Mouse (Mus musculus) gonadal fat pad, adult 2 months (tissue): Measurements from ENCODE around the gene Fstl5. TPM values are rescaled to one million over a fixed set of nuclear protein-coding genes. Genes with fewer than 3 reads are reported as not detected.

Experiments
- DNase-seq: peaks from one replicate; pipeline ENCODE4 v3.0.0-alpha.2; 2012; ENCODE audit warnings: low read depth
- polyA plus RNA-seq: library from polyadenylated mRNA; depleted of rRNA; stranded (reverse); fragments of >200 nt; gene quantifications from 2 replicates; pipeline ENCODE4 v1.2.3, GENCODE M21; 2012; rRNA removed

Fstl5 gene
- polyA plus RNA-seq, 1 experiment = not detected

DNA sequence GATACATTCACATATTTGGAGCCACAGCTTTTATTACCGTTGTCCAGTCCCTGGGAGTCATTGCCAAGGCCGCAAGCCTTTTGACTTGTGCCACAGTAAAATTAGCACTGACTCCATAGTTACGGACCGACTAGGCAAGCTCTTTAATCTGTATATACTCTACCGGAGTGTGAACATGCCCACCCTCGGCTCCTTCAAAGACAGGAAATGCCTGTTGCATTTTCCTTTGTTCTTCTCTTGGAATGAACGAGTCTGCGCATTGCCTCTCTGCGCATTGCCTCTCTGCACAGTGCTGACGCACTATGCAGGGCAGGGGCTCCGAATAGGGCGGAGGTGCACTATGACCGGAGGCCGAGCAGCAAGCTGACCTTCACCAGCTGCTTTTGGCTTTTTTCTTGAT lies 434.7 kb downstream of the Fstl5 start:
- DNase-seq = no peak

DNA sequence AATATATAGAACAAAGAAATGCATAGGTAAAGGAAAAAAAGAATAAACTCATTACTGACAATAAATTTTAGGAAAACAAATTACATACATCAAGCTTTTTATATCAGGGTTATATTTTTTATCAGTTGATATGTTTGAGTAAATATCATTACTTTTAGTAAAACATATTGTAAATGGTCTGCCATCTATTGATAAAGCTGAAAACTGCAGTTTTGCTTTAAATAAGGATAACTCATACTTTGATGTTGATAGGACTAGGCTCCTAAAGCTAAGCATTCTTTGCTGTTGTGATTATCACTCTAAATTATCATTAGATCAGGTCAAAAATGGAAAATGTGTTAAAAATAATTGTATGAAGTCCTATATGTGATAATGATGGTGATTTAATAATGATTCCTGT lies 493.3 kb downstream of the Fstl5 start:
- DNase-seq = no peak

DNA sequence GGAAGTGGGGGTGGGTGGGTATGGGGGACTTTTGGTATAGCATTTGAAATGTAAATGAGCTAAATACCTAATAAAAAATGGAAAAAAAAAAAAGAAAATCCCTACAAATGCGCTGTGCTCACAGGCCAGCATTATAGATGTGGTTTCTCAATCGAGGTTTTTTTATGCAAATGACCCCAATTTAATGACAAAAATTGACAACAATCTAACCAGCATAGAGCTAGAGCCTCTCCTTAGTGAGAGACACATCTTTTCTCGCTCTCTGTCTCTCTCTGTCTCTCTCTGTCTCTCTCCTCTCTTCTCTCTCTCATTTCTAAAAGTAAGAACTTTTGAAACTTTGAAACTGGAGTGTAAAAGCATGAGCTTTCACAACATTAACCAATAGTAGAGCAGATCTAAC lies 498.4 kb downstream of the Fstl5 start:
- DNase-seq = no peak

DNA sequence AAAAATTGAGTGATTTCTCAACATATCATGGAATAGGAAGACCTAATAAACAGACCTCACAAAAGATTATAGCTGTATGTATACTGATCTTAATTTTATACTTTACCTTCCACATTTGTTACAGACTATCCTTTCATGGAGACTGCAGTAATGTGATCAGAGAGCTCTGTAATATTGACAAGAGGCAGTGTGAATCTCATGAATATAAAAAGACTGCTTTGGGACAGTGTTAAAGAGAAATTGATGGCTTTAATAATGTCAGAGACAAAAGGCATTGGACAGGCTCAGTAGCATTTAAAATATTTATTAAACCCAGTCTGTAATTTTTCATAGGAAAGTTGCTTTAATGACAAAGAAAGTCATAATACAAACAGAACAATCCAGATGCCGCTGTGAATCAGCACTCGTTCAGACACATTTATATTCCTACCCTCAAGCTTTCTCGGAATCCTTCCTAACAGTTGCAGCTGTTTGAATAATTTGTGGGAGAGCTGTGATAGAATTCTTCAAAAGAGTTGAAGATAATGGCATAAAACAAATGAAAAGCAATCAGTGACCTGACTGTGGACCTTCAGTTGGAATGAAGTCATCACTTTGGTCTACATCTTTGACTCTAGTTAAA lies 499.0 kb downstream of the Fstl5 start:
- DNase-seq = no peak

DNA sequence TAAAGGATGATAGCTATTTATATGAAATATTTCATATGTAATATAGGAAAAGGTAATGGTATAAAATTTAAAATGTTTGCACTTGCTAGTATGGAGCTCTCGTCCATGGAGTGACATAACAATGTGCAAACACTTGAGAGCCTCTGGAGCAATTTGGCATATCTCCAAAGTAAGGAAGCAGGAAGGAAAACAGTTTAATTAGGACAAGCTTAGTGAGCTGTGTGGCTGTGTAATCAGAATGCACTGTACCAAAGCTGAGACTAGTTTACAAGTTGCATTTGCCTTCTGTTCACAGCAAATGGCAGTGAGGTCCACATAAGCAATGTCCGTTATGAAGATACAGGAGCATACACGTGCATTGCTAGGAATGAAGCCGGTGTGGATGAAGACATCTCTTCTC lies 519.1 kb downstream of the Fstl5 start:
- no peak for DNase-seq

DNA sequence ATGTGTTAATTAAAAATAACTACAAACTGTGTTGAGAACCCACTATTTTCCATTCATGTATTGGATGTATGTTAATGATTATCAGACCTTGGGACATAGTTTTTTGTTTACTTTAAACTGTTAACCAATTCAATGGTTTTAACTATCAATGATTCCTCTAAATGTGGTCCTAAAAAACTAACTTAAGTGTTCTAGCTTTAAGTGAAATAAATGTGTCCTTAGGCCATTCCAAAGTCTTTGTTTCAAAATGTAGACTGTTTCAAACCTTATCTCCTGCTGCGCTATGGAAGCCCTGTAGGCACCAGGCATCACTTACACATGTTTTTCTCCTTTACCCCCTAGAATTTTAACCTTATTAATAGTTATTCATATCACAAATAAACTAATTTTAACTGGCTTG lies 546.0 kb downstream of the Fstl5 start:
- DNase-seq = no peak

DNA sequence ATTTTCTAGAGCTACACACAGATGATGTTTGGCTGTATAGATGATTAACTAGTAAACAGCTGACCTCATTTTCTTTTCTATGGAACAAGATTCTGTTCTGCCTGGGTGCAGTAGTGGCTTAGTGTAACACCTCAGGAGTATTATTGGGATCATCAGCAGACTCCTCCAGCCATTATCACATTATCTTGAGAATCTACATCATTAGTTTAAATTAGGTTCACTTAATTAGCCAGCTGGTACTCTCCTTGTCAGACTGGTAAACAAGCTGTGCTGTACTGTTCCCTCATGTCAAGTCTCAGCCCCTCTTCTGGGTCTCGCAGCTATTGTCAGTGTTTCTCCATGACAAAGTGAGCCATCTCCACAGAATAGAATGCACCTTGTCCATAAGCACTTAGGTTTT lies 580.2 kb downstream of the Fstl5 start:
- no peak for DNase-seq

DNA sequence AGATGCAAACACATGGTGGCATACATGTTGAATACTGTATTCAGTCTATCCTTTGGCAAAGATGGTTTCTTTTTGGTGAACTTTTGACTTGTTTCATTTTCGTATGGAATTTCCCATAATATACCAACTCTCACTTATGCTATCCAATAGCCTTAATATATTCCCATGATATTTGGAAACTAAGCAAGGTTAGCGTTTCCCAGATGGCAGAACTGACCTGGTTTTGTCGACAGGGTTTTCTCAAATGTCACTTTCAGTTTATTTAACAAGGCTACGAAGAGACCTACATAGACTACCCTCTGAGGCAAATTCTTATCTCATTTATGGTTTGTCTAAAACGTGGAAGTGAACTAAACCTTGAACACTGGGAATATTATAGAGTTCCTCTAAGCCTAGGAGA lies 596.8 kb downstream of the Fstl5 start:
- DNase-seq = no peak

DNA sequence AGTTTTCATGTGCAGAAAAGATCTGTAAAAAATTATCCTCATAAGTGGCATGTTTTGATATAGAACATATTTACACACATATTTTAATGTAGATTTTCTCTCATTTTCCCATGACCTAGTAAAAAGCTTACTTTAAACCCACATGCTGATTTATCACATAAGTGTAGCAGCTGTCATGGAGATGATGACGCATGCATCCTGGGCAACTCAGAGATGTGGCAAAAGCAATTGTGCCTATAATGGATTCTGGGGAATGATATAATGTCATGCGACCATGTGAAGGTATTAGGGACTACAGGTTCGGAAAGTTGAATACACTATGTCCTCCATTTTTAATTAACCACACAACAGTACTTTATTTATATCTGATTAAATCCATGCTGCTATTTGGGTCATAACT lies 601.9 kb downstream of the Fstl5 start:
- no peak for DNase-seq

DNA sequence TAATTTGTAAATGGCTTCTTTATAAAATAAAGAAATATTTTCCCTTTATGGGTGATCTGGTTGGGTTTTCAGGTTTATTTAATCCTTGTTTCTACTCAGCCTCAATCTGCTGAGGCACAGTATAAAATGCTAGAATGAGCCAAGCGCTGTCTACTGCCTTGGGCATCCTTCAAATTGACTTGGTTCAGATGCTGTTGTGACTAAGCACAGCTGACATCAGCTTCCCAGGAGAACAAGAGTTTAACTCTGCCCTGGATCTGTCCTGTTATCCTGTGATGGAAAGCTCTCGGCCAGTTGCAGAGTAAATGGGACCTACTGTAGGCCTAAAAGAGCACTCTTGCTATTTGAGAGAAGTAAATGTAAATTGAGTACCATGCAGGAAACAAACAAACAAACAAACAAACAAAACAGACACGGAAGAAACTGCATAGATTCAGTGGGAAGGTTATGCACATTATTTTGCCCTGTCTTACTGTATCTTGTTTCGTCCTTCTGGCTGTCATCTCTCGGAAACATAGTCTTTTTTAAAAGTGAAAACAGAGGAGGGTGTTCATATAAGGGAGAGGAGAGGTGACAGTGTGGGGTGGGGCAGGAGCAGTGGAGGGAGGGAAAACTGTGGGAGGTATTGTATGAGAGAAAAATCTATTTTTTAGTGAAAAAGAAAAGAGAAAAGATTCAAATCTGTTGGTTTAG lies 605.9 kb downstream of the Fstl5 start:
- DNase-seq = no peak

DNA sequence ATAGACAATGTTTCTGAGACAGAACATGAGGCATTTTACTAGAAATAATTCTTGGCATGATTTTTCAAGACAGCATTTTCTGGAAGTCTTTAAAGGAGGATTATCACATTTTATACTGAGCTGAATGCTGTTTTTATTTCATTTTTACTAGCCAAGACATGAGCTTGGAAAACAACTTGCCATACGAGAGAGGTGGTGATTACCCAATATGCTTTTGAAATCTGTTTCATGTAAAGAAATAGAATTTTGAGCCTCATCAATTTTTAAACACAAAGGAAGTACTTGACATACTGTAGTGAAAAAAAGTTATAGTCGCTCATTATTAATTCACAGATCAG lies 606.4 kb downstream of the Fstl5 start:
- DNase-seq = no peak

DNA sequence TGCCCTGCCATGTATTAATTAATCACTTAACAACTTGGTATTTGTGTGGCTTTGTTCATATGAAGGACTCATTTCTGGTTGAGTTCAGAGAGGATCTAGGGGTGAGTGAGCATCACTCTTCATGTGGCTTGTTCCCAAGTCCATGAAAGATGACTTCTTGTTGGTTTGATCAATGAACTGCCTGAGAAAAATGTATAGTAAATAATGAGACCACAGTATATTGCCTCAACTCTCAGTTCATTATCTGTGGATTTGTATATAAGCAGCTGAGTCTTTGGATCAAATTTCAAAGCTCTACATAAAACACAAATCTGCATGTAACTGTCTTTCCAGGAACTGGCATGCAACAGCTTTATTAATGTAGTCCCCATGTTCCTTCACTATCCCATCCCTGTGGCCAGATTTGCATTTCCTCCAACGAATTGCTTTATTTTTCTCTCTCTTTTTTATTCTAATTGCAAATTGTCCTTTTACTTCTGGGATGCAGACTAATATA lies 623.1 kb downstream of the Fstl5 start:
- DNase-seq = no peak

DNA sequence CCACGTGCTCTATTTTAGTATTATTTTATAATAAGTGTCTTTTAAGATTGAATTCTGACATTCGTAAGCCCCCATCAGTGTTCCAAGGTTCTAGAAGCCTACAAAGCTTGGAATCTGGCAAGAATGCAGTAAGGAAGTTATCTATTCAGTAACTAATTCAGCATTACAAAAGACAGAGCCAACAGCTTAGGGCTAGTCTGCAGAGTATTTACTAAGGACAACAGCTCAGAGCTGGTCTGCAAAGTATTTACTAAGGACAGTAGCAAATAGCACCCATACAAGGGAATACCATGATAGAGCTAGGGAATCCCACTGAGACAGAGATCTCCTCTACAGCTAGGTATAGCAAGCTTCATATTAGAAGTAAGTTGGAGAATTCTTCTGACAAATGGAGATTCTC lies 665.2 kb downstream of the Fstl5 start:
- no peak for DNase-seq

Other genes with a start within 250 kb of the Fstl5 start
- gene Golim4, start 117.3 kb upstream of the Fstl5 start, polyA plus RNA-seq = 22.2 and 28.2 TPM in 2 replicates